Comparison of ENCODE assay signal across 18 mouse cellular contexts in the genomic region with DNA sequence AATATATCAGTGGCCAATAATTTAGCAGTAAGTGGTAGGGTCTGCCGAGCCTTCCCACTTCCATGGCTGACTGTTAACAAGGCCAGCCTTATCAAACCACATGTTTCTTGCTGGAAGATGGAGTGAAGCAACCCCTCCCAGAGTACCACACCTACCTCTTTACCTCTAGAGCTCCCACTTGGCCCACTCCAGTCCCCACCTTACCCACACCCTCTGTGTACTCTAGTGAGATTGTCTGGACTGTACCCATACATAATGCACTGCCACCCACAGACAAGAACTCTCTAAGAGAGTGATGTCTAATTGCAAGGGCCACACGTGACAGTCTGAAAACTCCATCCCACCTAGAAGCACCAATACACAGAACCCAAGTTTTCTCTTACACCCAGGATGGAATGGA. TPM values are rescaled to one million over a fixed set of nuclear protein-coding genes. Genes with fewer than 3 reads are reported as not detected.
A peak's percentile ranks its signal among the peaks of the same experiment; 100 is the strongest.
DNase-seq lines count a peak whose midpoint lies in the region; ATAC-seq and TF ChIP-seq lines count a peak whose summit lies in the region.
"Had no signal": no experiment of that assay in that cellular context is flagged by ENCODE, and none has a peak within 500 bp of the region (broad histone marks: within the 10 kb centered on the region; RNA-seq: fewer than 3 reads in every experiment).

No protein-coding gene starts in this region.

- DNase-seq in lung, postnatal 14 days, result no peak
- peak; percentile 32 for DNase-seq in lung, postnatal 0 days (ENCODE audit: low spot score)
- DNase-seq in lung, postnatal 36 days, result no peak
- DNase-seq: adrenal gland, adult 2 months; adrenal gland, adult 8-10 months; adrenal gland, postnatal 10 days; adrenal gland, postnatal 14 days; adrenal gland, postnatal 25 days; adrenal gland, postnatal 36 days; B cell, adult 2 months; cerebellum, adult 11 months; cerebellum, adult 11-12 months; cerebellum, adult 18-20 months had no signal

- H3K27me3 ChIP-seq in lung, embryonic 16.5 days (ENCODE audit: control insufficient read depth, insufficient read depth, low read depth, low read length), result no peaks in the 10 kb centered on the region
- no peaks in the 10 kb centered on the region for H3K27me3 ChIP-seq in lung, postnatal 0 days (replicated peaks; ENCODE audit: insufficient read depth, low read length)
- H3K27me3 ChIP-seq: Patski had no signal

- no peaks in the 10 kb centered on the region for H3K9me3 ChIP-seq in lung, embryonic 16.5 days (ENCODE audit: control insufficient read depth, low read length)
- no peaks in the 10 kb centered on the region for H3K9me3 ChIP-seq in lung, postnatal 0 days (ENCODE audit: low read length)
- H3K9me3 ChIP-seq: G1E had no signal

- no peak overlapping the region for H3K4me2 ChIP-seq in lung, embryonic 16.5 days (ENCODE audit: low read depth, low read length)
- no peak overlapping the region for H3K4me2 ChIP-seq in lung, postnatal 0 days (replicated peaks; ENCODE audit: low read depth, low read length)

- H3K27ac ChIP-seq in lung, embryonic 16.5 days (ENCODE audit: low read length), result no peak overlapping the region
- H3K27ac ChIP-seq in lung, postnatal 0 days (ENCODE audit: low read length), result no peak overlapping the region

- peak; percentile 44; the same call in 1 of the 2 replicates for TF ChIP-seq EP300 in lung, postnatal 0 days (IDR thresholded peaks at IDR 0.05)

- H3K4me1 ChIP-seq in lung, embryonic 16.5 days (replicated peaks; ENCODE audit: control insufficient read depth, insufficient read depth, low read length), result peaks cover 4% of the 10 kb centered on the region
- H3K4me1 ChIP-seq in lung, postnatal 0 days (ENCODE audit: insufficient read depth, low read depth, low read length), result no peaks in the 10 kb centered on the region

- H3K36me3 ChIP-seq in lung, embryonic 16.5 days (ENCODE audit: control insufficient read depth, insufficient read depth, low read length), result no peaks in the 10 kb centered on the region
- no peaks in the 10 kb centered on the region for H3K36me3 ChIP-seq in lung, postnatal 0 days (ENCODE audit: insufficient read depth, low read length)
- H3K36me3 ChIP-seq: G1E had no signal

- ATAC-seq in lung, embryonic 16.5 days (ENCODE audit: low read depth), result peak; percentile 64; the same call in 1 of the 2 replicates
- peak; percentile 86 for ATAC-seq in lung, postnatal 0 days
- ATAC-seq: activated CD4-positive, CD25-positive, alpha-beta regulatory T cell, adult 4 months; CD4-positive, CD25-positive, alpha-beta regulatory T cell, adult 4 months; Patski had no signal

- 70% methylated on average over 2 of the region's 2 CpGs for WGBS in lung, embryonic 16.5 days
- WGBS in lung, postnatal 0 days, result 46% methylated on average over 2 of the region's 2 CpGs

- no peak overlapping the region for H3K4me3 ChIP-seq in lung, embryonic 16.5 days (ENCODE audit: low read length)
- H3K4me3 ChIP-seq in lung, postnatal 0 days (ENCODE audit: low read depth, low read length), result no peak overlapping the region

- TF ChIP-seq CTCF in lung, postnatal 0 days (IDR thresholded peaks at IDR 0.05), result no peak

- no peak overlapping the region for H3K9ac ChIP-seq in lung, embryonic 16.5 days (ENCODE audit: low read length)
- no peak overlapping the region for H3K9ac ChIP-seq in lung, postnatal 0 days (replicated peaks; ENCODE audit: low read depth)

RNA-seq across cellular contexts. Expression of a gene that starts 23.6 kb away (rescaled TPM):
- polyA plus RNA-seq in lung, embryonic 16.5 days (2015; fragmentation: Nextera tagmentation; extraction: Ambion mirVana), result 39.0 and 40.3 TPM in 2 replicates
- 47.4 and 49.4 TPM in 2 replicates for polyA plus RNA-seq in lung, postnatal 0 days (2015; fragmentation: Nextera tagmentation; extraction: Ambion mirVana)
- polyA plus RNA-seq: activated CD4-positive, CD25-positive, alpha-beta regulatory T cell, adult 4 months; CD4-positive, CD25-positive, alpha-beta regulatory T cell, adult 4 months; G1E had no signal
